Mouse (Mus musculus) heart, postnatal 0 days (tissue): ENCODE measurements around the gene Tnfsf13b. TPM values are rescaled to one million over a fixed set of nuclear protein-coding genes. Genes with fewer than 3 reads are reported as not detected.
A peak's percentile ranks its signal among the peaks of the same experiment; 100 is the strongest.

Experiments
- ATAC-seq: fragments of 200-750 bp; cut with Nextera tagmentation; 2 replicates; pipeline ENCODE4 v1.8.0; 2017; ENCODE audit warnings: low read depth, moderate number of reproducible peaks, moderate library complexity; ENCODE audit not compliant: insufficient read depth
- DNase-seq: peaks from one replicate; pipeline ENCODE4 v3.0.0-alpha.2; 2016; ENCODE audit warnings: low spot score
- H3K27ac ChIP-seq: fragments of 300-500 bp; sonication (generic); 2 replicates; pipeline ENCODE4 v1.5.1; 2014; ENCODE audit warnings: low read depth, mild to moderate bottlenecking
- H3K27me3 ChIP-seq: fragments of 300-500 bp; sonication (generic); 2 replicates; pipeline ENCODE4 v1.6.1; 2014; ENCODE audit warnings: low read length, mixed read lengths; ENCODE audit not compliant: control insufficient read depth, insufficient read depth
- H3K36me3 ChIP-seq: fragments of 300-500 bp; sonication (generic); replicated peaks from 2 replicates; pipeline ENCODE4 v1.6.1; 2014; ENCODE audit warnings: low read length, mixed read lengths; ENCODE audit not compliant: control insufficient read depth, insufficient read depth
- H3K4me1 ChIP-seq: fragments of 300-500 bp; sonication (generic); 2 replicates; pipeline ENCODE4 v1.6.1; 2014; ENCODE audit warnings: antibody characterized with exemption; ENCODE audit not compliant: control insufficient read depth, insufficient read depth
- H3K4me2 ChIP-seq: fragments of 300-500 bp; sonication (generic); 2 replicates; pipeline ENCODE4 v1.6.1; 2014; ENCODE audit warnings: low read depth, mild to moderate bottlenecking, low read length, moderate library complexity
- H3K4me3 ChIP-seq: fragments of 300-500 bp; sonication (generic); 2 replicates; pipeline ENCODE4 v1.5.1; 2014; ENCODE audit warnings: low read depth, low read length
- H3K9ac ChIP-seq: fragments of 300-500 bp; sonication (generic); replicated peaks from 2 replicates; pipeline ENCODE4 v1.6.1; 2014; ENCODE audit warnings: low read depth, low read length, mixed read lengths
- H3K9me3 ChIP-seq: fragments of 300-500 bp; sonication (generic); replicated peaks from 2 replicates; pipeline ENCODE4 v1.6.1; 2016; ENCODE audit warnings: low read length; ENCODE audit not compliant: control insufficient read depth
- CTCF ChIP-seq: IDR thresholded peaks from 2 replicates; pipeline ENCODE4 v1.5.1; 2016; ENCODE audit warnings: antibody characterized with exemption, control low read depth, low read depth
- EP300 ChIP-seq: IDR thresholded peaks from 2 replicates; pipeline ENCODE4 v1.6.1; 2016; ENCODE audit warnings: antibody characterized with exemption, low read depth
- WGBS: fragments of 180-500 bp; shearing (Covaris S2); extraction: QIAGEN DNeasy Blood & Tissue Kit; methylation state at CpG from one replicate; pipeline ENCODE4 v1.1.7; 2014; 5-methylcytosine and 5-hydroxymethylcytosine counted together
- polyA plus RNA-seq: library from polyadenylated mRNA; unstranded; fragments of >200 nt; fragmentation: Nextera tagmentation; extraction: Ambion mirVana; gene quantifications from 2 replicates; pipeline ENCODE4 v1.2.1, GENCODE M21; 2015
- total RNA-seq: library from RNA; depleted of rRNA; stranded (reverse); fragments of >200 nt; gene quantifications from 2 replicates; pipeline ENCODE4 v1.2.3, GENCODE M21; 2014; ENCODE audit warnings: low replicate concordance; rRNA removed

Gene Tnfsf13b
- total and polyA plus RNA-seq, 2 experiments from 2014 or later = 0.36 to 6.2 TPM

- Histone ChIP-seq H3K27ac (no peak overlapping the region), H3K9ac (no peak overlapping the region), H3K4me2 (no peak overlapping the region), H3K9me3 (no peaks in the 10 kb centered on the region), H3K4me1 (no peaks in the 10 kb centered on the region), H3K27me3 (no peaks in the 10 kb centered on the region), H3K36me3 (no peaks in the 10 kb centered on the region), H3K4me3 (no peak overlapping the region)
- ATAC-seq = peak; percentile 57; the same call in 1 of the 2 replicates
- peak; percentile 23 for DNase-seq
- WGBS = 38% methylated on average over 3 of the region's 3 CpGs
- TF ChIP-seq EP300 = no peak
- no peak for TF ChIP-seq CTCF
Measured at GRCm38 (mm10) chr8:10051576-10051975, 45.3 kb downstream of the Tnfsf13b start.

- no peaks in the 10 kb centered on the region for H3K4me1 ChIP-seq
- ATAC-seq (no peak), DNase-seq (peak; percentile 40)
- H3K27ac ChIP-seq = no peak overlapping the region
- H3K36me3 ChIP-seq = no peaks in the 10 kb centered on the region
- no peaks in the 10 kb centered on the region for H3K27me3 ChIP-seq
- H3K4me3 ChIP-seq = no peak overlapping the region
- 9% methylated on average over 3 of the region's 3 CpGs for WGBS
- no peak overlapping the region for H3K4me2 ChIP-seq
- H3K9me3 ChIP-seq = no peaks in the 10 kb centered on the region
- TF ChIP-seq EP300 (no peak), CTCF (peak; percentile 53)
- no peak overlapping the region for H3K9ac ChIP-seq
Measured at GRCm38 (mm10) chr8:10053571-10053990, 47.3 kb downstream of the Tnfsf13b start.

GRCm38 (mm10) chr8:10061001-10061400 lies 54.7 kb downstream of the Tnfsf13b start:
- H3K4me1 ChIP-seq = no peaks in the 10 kb centered on the region
- H3K9ac ChIP-seq = no peak overlapping the region
- no peaks in the 10 kb centered on the region for H3K27me3 ChIP-seq
- H3K36me3 ChIP-seq = no peaks in the 10 kb centered on the region
- TF ChIP-seq CTCF = no peak
- TF ChIP-seq EP300 = no peak
- no peak overlapping the region for H3K27ac ChIP-seq
- H3K4me2 ChIP-seq = no peak overlapping the region
- H3K4me3 ChIP-seq = no peak overlapping the region
- 29% methylated on average over 1 of the region's 1 CpGs for WGBS
- ATAC-seq = no peak
- no peak for DNase-seq
- no peaks in the 10 kb centered on the region for H3K9me3 ChIP-seq

GRCm38 (mm10) chr8:10066906-10067305 lies 60.6 kb downstream of the Tnfsf13b start:
- H3K27me3 ChIP-seq = no peaks in the 10 kb centered on the region
- DNase-seq (no peak), ATAC-seq (no peak)
- no peak overlapping the region for H3K4me3 ChIP-seq
- H3K9ac ChIP-seq = no peak overlapping the region
- TF ChIP-seq CTCF (no peak), EP300 (no peak)
- 64% methylated on average over 11 of the region's 11 CpGs for WGBS
- no peaks in the 10 kb centered on the region for H3K36me3 ChIP-seq
- no peak overlapping the region for H3K4me2 ChIP-seq
- no peaks in the 10 kb centered on the region for H3K9me3 ChIP-seq
- no peaks in the 10 kb centered on the region for H3K4me1 ChIP-seq
- no peak overlapping the region for H3K27ac ChIP-seq

- no peaks in the 10 kb centered on the region for H3K9me3 ChIP-seq
- DNase-seq = no peak
- H3K9ac ChIP-seq = no peak overlapping the region
- no peaks in the 10 kb centered on the region for H3K4me1 ChIP-seq
- no peak overlapping the region for H3K4me3 ChIP-seq
- no peak for TF ChIP-seq CTCF
- no peak for TF ChIP-seq EP300
- 85% methylated on average over 7 of the region's 7 CpGs for WGBS
- H3K4me2 ChIP-seq = no peak overlapping the region
- no peaks in the 10 kb centered on the region for H3K36me3 ChIP-seq
- H3K27ac ChIP-seq = no peak overlapping the region
- H3K27me3 ChIP-seq = no peaks in the 10 kb centered on the region
- no peak for ATAC-seq
Measured at GRCm38 (mm10) chr8:10067775-10068174, 61.5 kb downstream of the Tnfsf13b start.

- Histone ChIP-seq H3K27me3 (no peaks in the 10 kb centered on the region), H3K27ac (no peak overlapping the region), H3K4me1 (no peaks in the 10 kb centered on the region), H3K9ac (no peak overlapping the region), H3K4me2 (no peak overlapping the region), H3K36me3 (no peaks in the 10 kb centered on the region), H3K9me3 (no peaks in the 10 kb centered on the region), H3K4me3 (no peak overlapping the region)
- 77% methylated on average over 2 of the region's 2 CpGs for WGBS
- TF ChIP-seq CTCF = no peak
- no peak for TF ChIP-seq EP300
- DNase-seq (no peak), ATAC-seq (no peak)
Measured at GRCm38 (mm10) chr8:10072347-10072746, 66.1 kb downstream of the Tnfsf13b start.

Other genes with a start within 250 kb of the Tnfsf13b start
- gene Fam155a, start 235.3 kb upstream of the Tnfsf13b start, total RNA-seq = 0.46 and 1.4 TPM in 2 replicates
- gene Fam155a, start 235.3 kb upstream of the Tnfsf13b start, polyA plus RNA-seq = 0.04 and 0.07 TPM in 2 replicates
- gene Gm10217, start 142.2 kb upstream of the Tnfsf13b start, total RNA-seq = not detected in 2 replicates
- gene Gm10217, start 142.2 kb upstream of the Tnfsf13b start, polyA plus RNA-seq = not detected in 2 replicates
- gene Lig4, start 28.8 kb upstream of the Tnfsf13b start, total RNA-seq = 0.11 and 1.9 TPM in 2 replicates
- gene Lig4, start 28.8 kb upstream of the Tnfsf13b start, polyA plus RNA-seq = 3.4 and 3.8 TPM in 2 replicates
- gene Abhd13, start 28.8 kb upstream of the Tnfsf13b start, total RNA-seq = 15.2 and 19.9 TPM in 2 replicates
- 10.3 and 11.5 TPM in 2 replicates for gene Abhd13, start 28.8 kb upstream of the Tnfsf13b start, polyA plus RNA-seq
- 0.08 TPM in 1 of 2 replicates, not detected in the other for gene Myo16, start 147.4 kb downstream of the Tnfsf13b start, total RNA-seq
- gene Myo16, start 147.4 kb downstream of the Tnfsf13b start, polyA plus RNA-seq = not detected in 2 replicates